Mouse (Mus musculus): ENCODE results near the gene Lman1l.

Lman1l gene

GRCm38 (mm10) chr9:57589224-57590126, 31.1 kb downstream of the Lman1l start, which contains the start of gene Ulk3:
Gene Ulk3 (plus strand): TSS chr9:57589452.
- peak; percentile 21 to 50 for DNase-seq (ENCODE audit: low read depth in 1 of 2, low spot score in 2 of 2)

DNA sequence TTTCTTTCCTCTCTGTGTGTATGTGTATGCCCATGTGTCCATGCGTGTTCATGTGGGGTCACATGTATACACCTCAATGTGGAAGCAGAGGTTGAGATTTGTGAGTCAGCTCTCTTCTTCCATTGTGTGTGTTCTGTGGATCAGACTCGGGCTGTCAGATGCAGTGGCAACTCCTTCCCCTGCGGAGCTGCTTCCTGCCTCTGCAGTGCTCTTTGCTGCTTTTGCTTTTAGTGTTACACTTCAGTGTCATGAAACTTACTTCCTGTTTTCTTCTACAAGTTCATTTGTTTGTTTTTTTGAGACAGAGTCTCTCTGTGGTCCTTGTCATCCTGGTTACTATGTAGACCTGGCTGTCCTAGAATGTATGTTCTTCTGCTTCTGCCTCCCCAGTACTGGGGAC, 35.6 kb downstream of the Lman1l start:
- no peak for DNase-seq (ENCODE audit: low read depth in 1 of 2, low spot score in 2 of 2)

DNA sequence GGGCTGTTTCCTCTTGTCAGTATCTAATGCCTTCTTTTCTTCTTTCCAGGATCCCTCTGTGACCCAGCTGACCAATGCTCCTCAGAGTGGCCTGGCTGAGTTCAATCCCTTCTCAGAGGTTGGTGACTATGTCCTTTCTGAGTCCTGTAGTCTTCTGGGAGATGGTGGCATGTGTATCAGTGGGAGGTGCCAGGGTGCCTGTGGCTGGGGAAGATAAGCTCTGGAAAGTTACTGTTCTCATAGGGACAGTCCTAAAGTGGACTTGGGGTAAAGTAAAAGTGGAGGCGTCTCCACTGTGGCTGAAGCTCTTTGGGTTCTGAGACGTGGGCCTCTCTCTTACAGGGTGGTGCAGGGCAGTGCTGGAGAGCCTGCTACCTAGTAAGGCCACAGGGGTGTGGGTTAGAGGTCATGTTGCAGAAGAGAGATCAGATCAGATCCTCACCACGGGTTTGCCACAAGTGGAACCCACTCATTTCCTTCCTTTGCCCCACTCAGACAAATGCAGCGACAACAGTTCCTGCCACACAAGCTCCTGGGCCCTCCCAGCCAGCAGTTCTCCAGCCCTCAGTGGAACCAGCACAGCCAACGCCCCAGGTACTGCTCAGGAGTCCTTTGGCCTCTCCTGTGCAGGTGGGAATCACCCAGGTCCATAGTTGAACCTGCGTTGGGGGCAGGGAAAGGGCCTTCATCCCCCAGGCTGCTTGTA, 43.3 kb downstream of the Lman1l start:
- no peak for DNase-seq (ENCODE audit: low read depth in 1 of 2, low spot score in 2 of 2)

DNA sequence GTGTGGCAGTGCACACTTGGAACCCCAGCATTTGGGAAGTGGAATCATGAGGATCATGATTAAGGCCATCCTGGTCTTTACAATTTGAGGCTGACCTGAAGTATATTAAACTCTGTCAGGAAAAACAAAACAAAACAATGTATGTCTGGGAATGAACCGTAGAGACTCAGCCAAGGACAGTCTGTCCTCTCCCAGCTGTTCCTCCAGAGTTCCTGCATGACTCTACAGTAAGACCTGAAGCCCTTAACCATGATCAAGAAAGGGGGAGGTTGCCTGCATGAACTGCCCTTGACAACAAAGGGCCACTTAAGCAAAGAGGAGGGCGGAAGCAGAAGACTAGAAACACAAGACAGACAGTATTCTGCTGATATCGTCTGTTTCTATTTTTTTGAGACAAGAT, 45.0 kb downstream of the Lman1l start:
- no peak for DNase-seq (ENCODE audit: low read depth in 1 of 2, low spot score in 2 of 2)

- no peak for DNase-seq (ENCODE audit: low read depth in 1 of 2, low spot score in 2 of 2)
Observed at GRCm38 (mm10) chr9:57574397-57574796, 46.2 kb downstream of the Lman1l start.

DNA sequence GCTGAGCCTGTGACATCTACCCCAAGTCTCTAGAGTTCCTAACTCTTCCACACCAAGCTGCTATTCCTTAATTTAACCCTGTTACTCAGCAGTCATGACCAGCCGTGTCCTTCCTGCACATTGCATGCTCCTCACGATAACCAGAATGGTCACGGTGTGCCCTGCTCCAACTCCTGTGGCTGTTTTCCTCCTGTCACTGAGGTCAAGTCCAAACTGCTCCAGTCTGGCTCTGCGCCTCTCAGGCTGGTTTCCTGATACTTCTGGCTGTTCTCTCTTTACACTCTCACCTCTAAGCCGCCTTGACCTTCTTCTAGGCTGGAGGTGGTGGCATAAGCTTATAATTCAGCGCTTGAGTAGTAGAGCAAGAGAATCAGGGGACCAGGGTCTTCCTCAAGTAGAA, 52.1 kb downstream of the Lman1l start:
- DNase-seq (ENCODE audit: low read depth in 1 of 2, low spot score in 2 of 2) = no peak

DNA sequence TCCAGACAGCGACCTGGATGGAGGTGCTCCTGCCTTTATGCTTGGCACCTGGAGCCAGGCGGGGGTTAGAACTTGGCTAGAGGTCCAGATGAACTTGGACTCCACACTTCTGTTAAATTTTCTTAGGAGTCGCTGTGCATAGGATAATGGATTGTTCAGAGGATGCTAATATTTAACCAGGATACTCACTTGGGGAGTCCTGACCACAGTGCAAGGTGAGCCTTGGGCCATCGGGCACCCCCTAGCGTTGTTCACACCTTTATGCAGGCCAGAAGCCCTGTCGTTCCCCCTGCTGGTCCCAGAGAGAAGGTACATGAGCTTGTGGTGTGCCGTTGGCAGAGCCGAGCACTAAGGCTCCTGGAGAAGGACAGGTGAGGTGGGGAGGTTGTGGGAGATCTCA, 53.7 kb downstream of the Lman1l start:
- no peak for DNase-seq (ENCODE audit: low read depth in 1 of 2, low spot score in 2 of 2)

DNA sequence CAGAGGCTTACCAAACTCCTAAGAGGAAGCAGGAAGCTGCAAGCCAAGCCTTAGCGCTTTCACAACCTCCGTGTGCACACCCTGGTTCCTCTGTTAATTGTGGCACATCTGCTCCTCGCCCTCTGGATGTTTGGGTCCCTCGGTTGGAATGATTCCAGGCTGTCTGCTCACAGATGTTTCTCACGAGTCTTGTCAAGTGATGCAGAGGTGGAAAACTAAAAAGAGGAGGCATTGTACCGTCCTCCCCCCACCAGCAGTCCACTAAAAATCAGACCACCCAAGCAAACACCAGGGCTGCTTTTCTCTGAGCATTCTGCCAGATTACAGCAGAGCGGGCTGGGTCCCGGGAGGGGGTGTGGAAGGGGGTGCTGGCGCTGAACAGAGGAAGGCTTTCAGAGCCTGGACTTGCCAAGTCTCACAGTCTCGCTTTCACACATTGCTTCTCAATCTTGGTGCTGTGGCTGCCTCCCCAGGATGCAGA, 54.8 kb downstream of the Lman1l start:
- DNase-seq (ENCODE audit: low read depth in 1 of 2, low spot score in 2 of 2) = peak; percentile 30

GRCm38 (mm10) chr9:57564609-57565008, 56.0 kb downstream of the Lman1l start:
- DNase-seq (ENCODE audit: low read depth in 1 of 2, low spot score in 2 of 2) = no peak

- DNase-seq (ENCODE audit: low read depth in 1 of 2, low spot score in 2 of 2) = no peak
Observed at GRCm38 (mm10) chr9:57562896-57563372, 57.6 kb downstream of the Lman1l start.

- peak in 1 of 2 experiments; percentile 51 for DNase-seq (ENCODE audit: low read depth in 1 of 2, low spot score in 2 of 2)
Observed at GRCm38 (mm10) chr9:57561711-57562099, 58.9 kb downstream of the Lman1l start.

- peak; percentile 75 to 92 for DNase-seq (ENCODE audit: low read depth in 1 of 2, low spot score in 2 of 2)
Observed at GRCm38 (mm10) chr9:57560861-57561710, 59.5 kb downstream of the Lman1l start, which contains the start of gene Scamp2. Gene Scamp2 (plus strand): TSS chr9:57560943.

- no peak for DNase-seq (ENCODE audit: low read depth in 1 of 2, low spot score in 2 of 2)
Observed at GRCm38 (mm10) chr9:57560263-57560662, 60.3 kb downstream of the Lman1l start.

GRCm38 (mm10) chr9:57559568-57559967, 61.0 kb downstream of the Lman1l start:
- DNase-seq (ENCODE audit: low read depth in 1 of 2, low spot score in 2 of 2) = no peak

GRCm38 (mm10) chr9:57558625-57559024, 61.9 kb downstream of the Lman1l start:
- no peak for DNase-seq (ENCODE audit: low read depth in 1 of 2, low spot score in 2 of 2)

DNA sequence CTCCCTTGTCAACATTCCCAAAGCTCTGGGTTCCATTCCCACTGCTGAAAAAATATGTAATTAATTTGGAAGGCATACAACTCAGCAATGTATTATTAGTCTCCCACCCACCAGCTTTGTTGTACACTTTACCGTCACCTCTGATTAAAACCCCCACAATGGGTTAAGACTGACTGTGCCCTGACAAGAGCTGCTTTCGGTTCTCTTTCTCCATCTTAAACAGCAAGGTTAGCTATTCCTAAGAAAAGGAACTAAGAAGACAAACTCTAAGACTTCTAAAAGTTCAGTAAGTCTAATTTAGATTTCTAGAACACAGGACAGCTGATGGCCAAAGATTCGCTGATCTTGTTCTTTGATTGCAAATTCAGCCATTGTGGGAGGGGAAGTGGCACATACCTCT, 63.4 kb downstream of the Lman1l start:
- DNase-seq (ENCODE audit: low read depth in 1 of 2, low spot score in 2 of 2) = no peak

Measured in monocyte, adult 2 months (primary cell).